In the genomic region with DNA sequence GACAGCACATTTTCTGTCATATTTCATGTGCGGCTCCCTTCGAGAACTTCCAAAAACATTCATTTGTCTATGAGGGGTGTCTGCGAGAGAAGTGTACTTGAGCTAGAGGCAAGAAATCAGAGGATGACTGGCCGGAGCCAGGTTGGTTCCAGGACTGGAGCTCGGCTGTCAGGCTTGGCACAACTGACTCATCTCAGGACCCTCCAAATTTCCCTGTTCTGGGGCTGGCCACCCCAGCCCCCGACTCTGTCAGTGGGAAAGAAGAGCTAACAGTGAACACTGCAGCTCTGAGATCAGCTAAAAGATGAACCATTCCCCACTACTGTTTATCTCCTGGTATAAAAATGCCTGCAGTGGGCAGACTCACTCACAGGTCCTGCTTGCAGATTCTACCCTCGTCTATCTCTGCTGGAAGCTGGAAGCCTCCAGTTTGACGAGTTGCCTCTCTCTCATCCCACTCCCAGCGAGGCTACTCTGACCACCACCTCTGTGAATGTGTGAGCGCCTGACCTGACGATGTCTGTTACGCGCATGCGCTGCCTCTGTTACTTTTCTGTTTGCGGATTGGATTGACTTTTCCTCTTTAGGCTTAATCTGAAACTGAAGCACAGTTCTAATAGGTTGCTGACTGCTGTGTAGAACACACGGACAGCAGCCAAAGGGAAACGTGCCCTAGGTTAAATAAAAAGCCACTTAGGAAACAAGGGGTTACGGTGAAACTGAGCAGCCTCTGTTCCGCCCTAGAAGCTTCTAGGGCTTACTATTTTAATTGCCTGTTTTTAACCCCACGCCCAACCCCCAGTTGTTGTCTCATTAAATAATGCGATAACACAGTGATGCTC, we compare ENCODE assay signal across 8 mouse cellular contexts. TPM values are rescaled to one million over a fixed set of nuclear protein-coding genes. Genes with fewer than 3 reads are reported as not detected.
DNase-seq lines count a peak whose midpoint lies in the region; ATAC-seq and TF ChIP-seq lines count a peak whose summit lies in the region.

No protein-coding gene starts in this region.

- peak overlapping the region; percentile 49 for H3K4me2 ChIP-seq in intestine, embryonic 14.5 days (ENCODE audit: low read length)

- H3K4me3 ChIP-seq in embryonic facial prominence, embryonic 10.5 days: peak overlapping the region; percentile 46
- H3K4me3 ChIP-seq in intestine, embryonic 14.5 days (ENCODE audit: low read depth, low read length): peak overlapping the region; percentile 11; the same call in 1 of the 2 replicates
- H3K4me3 ChIP-seq in cerebellum, adult 2 months (replicated peaks; ENCODE audit: insufficient read depth, low read depth, low read length): no peak overlapping the region

- TF ChIP-seq POLR2A in cerebellum, adult 2 months (IDR thresholded peaks at IDR 0.05; ENCODE audit: borderline replicate concordance, insufficient read depth, low read length): no peak

- H3K36me3 ChIP-seq in embryonic facial prominence, embryonic 10.5 days (replicated peaks): no peaks in the 10 kb centered on the region
- H3K36me3 ChIP-seq in intestine, embryonic 14.5 days (ENCODE audit: control insufficient read depth, insufficient read depth, low read length): no peaks in the 10 kb centered on the region

- peaks cover 21% of the 10 kb centered on the region for H3K4me1 ChIP-seq in embryonic facial prominence, embryonic 10.5 days
- peaks cover 5% of the 10 kb centered on the region; the same call in 1 of the 2 replicates for H3K4me1 ChIP-seq in intestine, embryonic 14.5 days (replicated peaks; ENCODE audit: control insufficient read depth, insufficient read depth, low read length)
- H3K4me1 ChIP-seq in cerebellum, adult 2 months (ENCODE audit: control insufficient read depth, insufficient read depth, low read length): no peaks in the 10 kb centered on the region

- TF ChIP-seq CTCF in cerebellum, adult 2 months (IDR thresholded peaks at IDR 0.05; ENCODE audit: borderline replicate concordance, insufficient read depth, low read depth, low read length): no peak

- no peaks in the 10 kb centered on the region for H3K9me3 ChIP-seq in embryonic facial prominence, embryonic 10.5 days
- no peaks in the 10 kb centered on the region for H3K9me3 ChIP-seq in intestine, embryonic 14.5 days (ENCODE audit: control insufficient read depth, low read length)

- peak; percentile 29 for DNase-seq in spleen, adult 12 weeks (ENCODE audit: low spot score)
- DNase-seq in spleen, postnatal 10 days (ENCODE audit: low spot score in 2 of 2): no peak
- DNase-seq in embryonic facial prominence, embryonic 10.5 days (ENCODE audit: low spot score): peak; percentile 75
- peak; percentile 66 for DNase-seq in intestine, embryonic 14.5 days (ENCODE audit: low spot score)
- no peak for DNase-seq in urinary bladder, postnatal 36 days (ENCODE audit: low spot score in 2 of 2)
- no peak for DNase-seq in ovary, postnatal 36 days (ENCODE audit: low spot score)
- no peak for DNase-seq in cerebellum, adult 2 months

- no peaks in the 10 kb centered on the region for H3K27me3 ChIP-seq in embryonic facial prominence, embryonic 10.5 days (replicated peaks; ENCODE audit: low read depth, poor library complexity, severe bottlenecking)
- H3K27me3 ChIP-seq in intestine, embryonic 14.5 days (replicated peaks; ENCODE audit: control insufficient read depth, insufficient read depth, low read length): no peaks in the 10 kb centered on the region
- no peaks in the 10 kb centered on the region for H3K27me3 ChIP-seq in cerebellum, adult 2 months (ENCODE audit: control insufficient read depth, insufficient read depth, low read length)

- 0 out of 2 replicates have a peak, but pooled peaks have one; percentile 38 for ATAC-seq in intestine, embryonic 14.5 days (replicated peaks; ENCODE audit: low FRiP score, low TSS enrichment, low read depth)
- ATAC-seq in megakaryocyte-erythroid progenitor cell, adult 5-6 weeks (replicated peaks; ENCODE audit: low FRiP score, low TSS enrichment, poor library complexity, severe bottlenecking): peak; percentile 75

- WGBS in embryonic facial prominence, embryonic 10.5 days: 20% methylated on average over 21 of the region's 21 CpGs
- 34% methylated on average over 21 of the region's 21 CpGs for WGBS in intestine, embryonic 14.5 days
- 35% methylated on average over 21 of the region's 21 CpGs for WGBS in cerebellum, adult 2 months

- H3K9ac ChIP-seq in intestine, embryonic 14.5 days (ENCODE audit: low read length): no peak overlapping the region

- H3K27ac ChIP-seq in embryonic facial prominence, embryonic 10.5 days (replicated peaks): peak overlapping the region; percentile 84
- no peak overlapping the region for H3K27ac ChIP-seq in intestine, embryonic 14.5 days (ENCODE audit: low read depth)
- H3K27ac ChIP-seq in cerebellum, adult 2 months (ENCODE audit: insufficient read depth, low read length): no peak overlapping the region

RNA-seq across cellular contexts. Expression of gene Tgif1, which starts 19.8 kb away (rescaled TPM):
- polyA plus RNA-seq in embryonic facial prominence, embryonic 10.5 days (2016; fragmentation: Nextera tagmentation; extraction: Ambion mirVana): 110 and 112 TPM in 2 replicates
- 56.1 and 58.4 TPM in 2 replicates for polyA plus RNA-seq in intestine, embryonic 14.5 days (2014; fragmentation: Nextera tagmentation; extraction: Ambion mirVana)
- total RNA-seq in megakaryocyte-erythroid progenitor cell, adult 5-6 weeks (2014; fragmentation: Nextera tagmentation): 43.6 and 50.7 TPM in 2 replicates
- 25.0 and 30.1 TPM in 2 replicates for total RNA-seq in megakaryocyte-erythroid progenitor cell, adult 5-6 weeks (2017)
- polyA plus RNA-seq in cerebellum, adult 2 months (2012; rRNA removed): 3.5 and 4.0 TPM in 2 replicates

Comparison
In these comparisons a context has a peak if more than half of its experiments do, and no peak if none do; other contexts are left out.
1. DNase-seq: peak in spleen, adult 12 weeks (single experiment), embryonic facial prominence, embryonic 10.5 days (single experiment) and intestine, embryonic 14.5 days (single experiment); none in spleen, postnatal 10 days (0 of 2), urinary bladder, postnatal 36 days (0 of 2), ovary, postnatal 36 days (single experiment) and cerebellum, adult 2 months (0 of 2).
2. RNA of gene Tgif1, which starts 19.8 kb away (polyA plus RNA-seq): 110 to 112 TPM in embryonic facial prominence, embryonic 10.5 days and 56.1 to 58.4 TPM in intestine, embryonic 14.5 days; 3.5 to 4.0 TPM in cerebellum, adult 2 months; every median in the first group is over 10 times any median in the second.